Mouse (Mus musculus) mouse embryonic stem cell (cell line): ENCODE data around the gene Fkbp5.
"Not testable (repeated sequence)": the region's sequence is repeated elsewhere in the genome, so short reads cannot be mapped to it uniquely, and the experiment has no call there.

Experiments used
- in situ Hi-C, 2 experiments: fragments of 300-500 bp; cut with MboI; formaldehyde crosslinking; loops; 1 replicate in 1 of 2; 3 replicates in 1 of 2; pipeline ENCODE4 v1.14.3; 2019 to 2020; ENCODE audit warnings: low sequenced_read_pairs in 2 of 2, low pct_unique_long_range_greater_than_20kb in 1 of 2, mixed read lengths in 1 of 2; ENCODE audit not compliant: unreplicated experiment in 1 of 2

Fkbp5 gene

DNA sequence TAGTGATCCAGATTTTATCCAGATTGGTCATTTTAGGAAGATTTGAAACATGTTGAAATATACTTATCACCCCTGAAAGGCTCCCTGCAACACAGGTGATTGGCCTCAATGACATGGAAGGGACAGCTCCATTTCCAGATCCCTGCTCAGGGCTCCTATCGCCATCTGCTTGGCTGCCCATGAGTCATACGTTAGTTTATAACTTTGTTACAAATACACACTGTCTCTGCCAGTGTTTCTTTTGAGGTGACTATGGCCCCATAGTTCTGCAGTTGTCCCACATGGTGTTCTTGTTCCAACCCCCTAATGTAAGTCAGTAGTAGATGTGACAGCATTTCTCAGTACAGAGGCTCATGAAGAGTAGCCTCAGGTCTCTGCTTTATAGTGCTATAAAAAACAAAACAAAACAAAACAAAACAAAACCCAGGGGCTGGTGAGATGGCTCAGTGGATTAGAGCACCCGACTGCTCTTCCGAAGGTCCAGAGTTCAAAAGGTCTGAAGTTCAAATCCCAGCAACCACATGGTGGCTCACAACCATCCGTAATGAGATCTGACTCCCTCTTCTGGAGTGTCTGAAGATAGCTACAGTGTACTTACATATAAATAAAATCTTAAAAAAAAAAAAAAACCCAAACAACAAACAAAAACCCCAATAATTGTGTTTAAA lies 108.9 kb downstream of the Fkbp5 start:
- in situ Hi-C loops = no loop called here

DNA sequence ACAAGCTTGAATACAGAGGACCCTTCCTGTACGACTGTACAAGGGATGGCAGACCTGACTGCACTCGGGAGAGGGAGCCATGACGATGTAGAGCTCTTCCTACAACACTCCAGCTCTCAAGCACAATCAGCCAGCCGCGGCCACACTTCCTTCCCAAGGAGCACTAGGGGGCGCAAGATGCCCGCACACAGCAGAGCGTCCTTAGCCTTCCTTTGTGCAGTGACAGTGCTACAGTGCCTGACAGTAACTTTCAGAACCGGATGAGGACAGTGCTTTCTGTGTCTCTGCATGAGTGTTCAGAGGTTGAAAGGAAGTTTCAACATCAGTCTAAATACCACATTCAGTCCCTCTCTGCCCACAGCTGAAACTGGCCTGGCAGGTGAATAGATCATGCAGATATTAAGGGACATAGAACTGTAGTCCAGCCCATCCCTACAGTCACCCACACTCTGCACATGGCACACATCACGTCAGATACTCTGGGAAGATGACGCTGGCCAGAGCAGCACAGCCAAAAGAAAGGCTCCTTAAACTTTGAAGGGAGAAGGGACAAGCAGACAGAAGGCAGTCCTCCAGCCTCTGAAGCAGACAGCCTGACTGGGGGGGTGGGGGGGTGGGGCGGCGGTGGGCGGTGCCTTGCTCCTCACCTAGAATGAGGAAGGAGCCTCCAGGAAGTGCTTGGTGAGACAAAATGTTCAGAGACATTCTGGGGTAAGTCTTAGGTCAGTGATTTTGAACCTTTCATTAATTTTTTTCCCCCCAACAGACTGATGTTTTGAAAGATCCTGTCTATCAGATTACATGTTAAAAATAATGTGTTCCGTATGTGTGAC lies 109.7 kb downstream of the Fkbp5 start:
- in situ Hi-C loops = no loop called here

DNA sequence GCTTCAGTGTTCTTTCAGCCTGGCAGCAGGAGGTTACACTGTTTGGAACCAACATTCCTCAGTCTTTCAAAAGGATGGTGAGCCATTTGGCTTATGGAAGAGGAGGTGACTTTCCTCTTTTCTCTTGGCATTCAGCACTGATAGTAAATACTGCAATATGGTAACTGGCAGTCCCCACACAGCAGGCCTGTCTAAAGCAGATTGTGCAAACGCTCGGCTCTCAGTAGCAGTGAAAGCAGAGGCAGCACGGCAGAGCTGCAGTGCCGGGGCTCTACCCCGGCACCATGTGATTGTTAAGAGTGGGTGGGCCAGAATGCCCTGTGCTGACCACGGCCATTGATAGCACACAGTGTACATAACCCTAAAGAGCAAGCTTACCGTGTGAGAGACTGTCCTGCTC lies 110.9 kb downstream of the Fkbp5 start:
- in situ Hi-C loops = no loop called here

DNA sequence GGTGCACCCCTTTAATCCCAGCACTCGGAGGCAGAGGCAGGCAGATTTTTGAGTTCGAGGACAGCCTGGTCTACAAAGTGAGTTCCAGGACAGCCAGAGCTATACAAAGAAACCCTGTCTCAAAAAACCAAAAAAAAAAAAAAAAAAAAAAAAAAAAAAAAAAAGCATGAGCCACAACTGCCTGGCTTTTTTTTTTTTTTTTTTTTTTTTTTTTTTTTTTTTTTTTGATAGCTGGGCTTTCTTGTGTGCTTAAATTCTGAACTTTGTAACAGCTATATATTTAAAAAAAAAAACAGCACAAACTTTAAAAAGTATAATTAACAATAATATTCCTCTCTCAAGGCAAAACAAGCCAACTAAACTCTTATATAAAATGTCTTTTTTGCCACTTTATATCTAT lies 112.6 kb downstream of the Fkbp5 start:
- in situ Hi-C loops = not testable (repeated sequence)

DNA sequence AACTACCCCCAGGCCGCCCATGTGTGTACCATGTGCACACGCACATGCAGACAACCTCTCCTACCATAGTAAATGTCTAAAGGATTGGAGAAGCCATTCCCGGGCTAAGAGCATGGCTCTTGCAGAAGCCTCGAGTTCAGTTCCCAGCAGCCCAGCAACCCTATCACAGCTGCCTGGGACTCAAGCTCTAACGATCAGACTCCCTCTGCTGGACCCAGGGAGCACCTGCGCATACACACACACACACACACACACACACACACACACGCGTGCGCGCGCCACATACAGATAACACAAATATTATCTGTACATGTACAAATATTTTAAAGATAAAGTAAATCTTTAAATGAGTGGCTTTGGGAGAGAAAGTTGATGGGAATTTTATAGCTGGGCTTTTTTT lies 113.0 kb downstream of the Fkbp5 start:
- in situ Hi-C loops = no loop called here

DNA sequence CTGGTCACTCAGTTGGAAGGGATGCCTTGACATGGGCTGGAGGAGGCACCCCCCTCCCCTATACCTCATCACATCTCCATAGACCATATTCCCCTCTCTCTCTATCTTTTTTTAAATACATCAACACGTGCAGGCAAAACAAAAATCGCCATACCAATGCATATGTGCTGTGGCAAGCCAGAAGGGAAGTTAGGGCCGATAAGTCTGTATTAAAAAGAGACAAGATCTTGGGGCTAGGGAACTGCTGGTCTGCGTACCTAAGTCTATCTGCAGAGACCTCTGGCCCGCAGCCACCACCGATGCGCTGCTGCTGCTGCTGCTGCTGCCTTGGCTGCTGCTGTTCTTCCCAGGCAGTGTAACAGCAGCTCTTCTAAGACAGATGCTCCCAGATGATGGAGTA lies 122.3 kb downstream of the Fkbp5 start:
- in situ Hi-C loops = no loop called here

DNA sequence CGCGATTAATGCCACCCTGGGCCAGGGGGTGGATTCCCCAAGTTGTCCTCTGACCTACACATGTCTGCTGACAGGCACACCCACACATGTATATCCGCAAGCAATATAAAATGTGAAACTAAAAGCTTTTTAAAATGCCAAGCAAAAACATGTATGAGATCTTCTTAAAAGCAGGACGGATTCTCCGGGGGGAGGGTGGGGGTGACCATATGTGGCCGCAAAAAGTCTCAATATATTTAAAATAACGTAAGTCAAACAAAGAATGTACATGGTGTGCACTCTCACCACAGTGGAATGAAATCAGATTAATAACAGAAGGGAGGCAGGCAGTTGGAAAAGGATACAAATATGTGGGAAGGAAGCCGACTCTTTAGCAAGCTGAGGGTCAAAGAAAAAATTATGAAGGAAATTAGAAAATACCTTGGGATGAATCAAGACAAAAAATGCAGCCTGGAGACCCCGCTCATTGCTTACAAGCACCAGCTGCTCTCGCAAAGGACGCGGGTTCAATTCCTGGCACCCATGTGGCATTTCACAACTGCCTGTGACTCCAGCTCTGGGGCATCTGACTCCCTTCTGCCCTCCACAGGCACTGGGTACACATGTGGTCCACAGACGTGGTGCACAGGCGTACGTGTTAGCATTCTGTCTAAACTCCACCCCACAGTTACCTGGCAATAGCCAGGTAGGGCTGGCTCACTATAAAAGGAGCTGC lies 123.1 kb downstream of the Fkbp5 start:
- in situ Hi-C loops = no loop called here

DNA sequence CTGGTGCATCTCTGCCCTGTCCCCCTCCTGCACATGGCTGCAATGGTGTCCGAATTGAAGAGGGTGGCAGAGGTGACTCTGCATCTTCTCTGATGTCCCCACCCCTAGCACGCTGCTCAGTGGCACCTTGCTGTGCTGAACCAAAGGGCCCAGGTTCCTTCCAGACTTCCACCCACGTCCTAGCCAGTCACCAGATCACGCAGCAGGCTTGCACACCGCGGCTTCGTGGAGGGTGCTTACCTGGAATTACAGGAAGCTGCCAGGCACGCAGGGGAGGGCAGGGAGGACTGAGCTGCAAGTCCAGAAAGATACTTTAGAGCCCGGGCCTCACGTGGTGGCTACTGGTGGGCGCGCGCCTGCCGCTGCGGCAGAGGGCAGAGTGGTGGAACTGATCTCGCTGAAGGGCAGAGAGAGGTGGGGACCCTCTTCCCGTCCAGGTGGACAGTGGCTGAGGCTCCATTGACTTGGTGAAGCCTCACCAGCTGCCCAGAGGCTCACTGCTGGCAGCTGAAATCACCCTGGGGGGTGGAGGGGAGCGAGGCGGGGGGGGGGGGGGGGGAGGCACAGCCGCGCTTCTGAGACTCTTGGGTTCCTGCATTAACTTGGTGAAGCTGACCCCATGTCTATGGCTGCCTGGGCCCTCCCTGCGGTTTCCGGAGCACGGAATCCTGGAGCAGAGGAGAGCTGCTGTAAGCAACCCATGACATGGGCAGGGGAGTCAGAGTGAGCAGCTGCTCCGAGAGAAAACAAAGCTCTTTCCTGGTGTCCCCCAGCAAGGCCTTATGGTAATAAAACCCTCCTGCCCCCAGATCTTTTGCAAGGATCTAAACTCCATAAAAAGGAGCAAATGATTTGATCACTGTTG lies 125.5 kb downstream of the Fkbp5 start:
- in situ Hi-C loops = no loop called here

DNA sequence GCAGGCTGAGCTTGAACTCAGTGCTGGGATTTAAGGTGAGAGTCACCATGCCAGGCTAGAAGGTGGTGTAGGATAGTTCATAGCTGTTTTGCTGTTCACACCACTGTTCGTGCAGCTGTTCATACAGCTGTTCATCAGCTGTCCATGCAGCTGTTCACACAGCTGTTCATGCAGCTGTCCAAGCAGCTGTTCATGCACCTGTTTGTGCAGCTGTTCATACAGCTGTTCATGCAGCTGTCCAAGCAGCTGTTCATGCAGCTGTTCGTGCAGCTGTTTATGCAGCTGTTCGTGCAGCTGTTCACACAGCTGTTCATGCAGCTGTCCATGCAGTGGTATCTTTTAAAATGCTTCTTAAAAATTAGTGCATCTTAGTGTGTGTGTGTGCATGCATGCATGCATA lies 128.8 kb downstream of the Fkbp5 start:
- in situ Hi-C loops = loop anchor here in 1 of 2 experiments (10.0 kb wide), 1 partner anchor 146 kb away; the partner anchor contains the start of gene Armc12

DNA sequence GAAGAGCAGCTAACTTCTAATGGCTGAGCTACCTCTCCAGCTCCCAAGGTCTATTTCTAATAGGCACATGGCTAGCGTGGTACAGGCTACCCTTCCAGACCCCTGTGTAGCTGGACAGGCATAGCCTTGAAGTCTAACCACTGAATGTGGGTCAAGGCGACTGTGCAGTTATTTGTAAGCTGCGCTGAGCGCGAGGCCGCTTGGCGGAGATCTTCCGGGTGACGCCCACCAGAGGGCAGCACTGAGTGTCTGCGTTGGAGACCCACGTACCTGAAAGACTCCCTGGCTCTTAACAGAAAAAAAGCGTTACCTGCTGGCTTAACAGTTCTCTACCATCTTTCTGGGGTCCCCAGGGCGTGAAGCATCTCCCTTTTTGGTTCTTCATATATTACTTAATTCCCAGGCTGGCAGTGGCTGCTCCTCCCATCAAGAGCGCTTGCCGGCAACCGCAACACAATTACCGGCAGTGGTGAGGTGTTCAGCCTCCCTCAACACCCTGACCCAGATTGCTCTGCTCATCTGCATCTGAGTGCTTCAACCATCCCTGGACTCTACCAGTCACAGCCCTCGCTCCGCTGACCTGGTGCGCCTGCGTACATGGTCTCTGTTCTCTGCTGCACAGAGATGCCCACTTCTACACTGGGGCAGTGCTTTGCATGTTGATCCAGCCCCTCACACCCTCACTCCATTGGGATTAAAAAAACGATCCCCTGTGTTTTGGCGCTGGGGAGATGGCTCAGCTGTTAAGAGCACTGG lies 131.0 kb downstream of the Fkbp5 start:
- in situ Hi-C loops = loop anchor here in 1 of 2 experiments (10.0 kb wide), 1 partner anchor 148 kb away; the partner anchor contains the start of gene Armc12

DNA sequence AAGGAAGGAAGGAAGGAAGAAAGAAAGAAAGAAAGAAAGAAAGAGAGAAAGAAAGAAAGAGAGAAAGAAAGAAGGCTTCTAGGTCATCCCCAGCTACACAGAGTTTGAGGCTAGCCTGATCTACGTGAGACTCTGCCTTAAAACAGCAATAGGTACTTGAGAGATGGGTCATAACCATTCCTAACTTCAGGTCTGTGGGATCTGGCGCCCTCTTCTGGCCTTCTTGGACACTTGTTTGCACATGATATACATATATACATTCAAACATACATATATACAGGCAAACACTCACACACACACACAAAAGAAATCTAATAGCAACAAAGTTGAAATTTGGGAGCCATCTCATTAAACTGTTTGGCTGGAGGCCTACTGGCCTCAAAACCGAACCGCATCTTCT lies 133.0 kb downstream of the Fkbp5 start:
- in situ Hi-C loops = loop anchor here in 1 of 2 experiments (10.0 kb wide), 1 partner anchor 151 kb away; the partner anchor contains the start of gene Armc12

DNA sequence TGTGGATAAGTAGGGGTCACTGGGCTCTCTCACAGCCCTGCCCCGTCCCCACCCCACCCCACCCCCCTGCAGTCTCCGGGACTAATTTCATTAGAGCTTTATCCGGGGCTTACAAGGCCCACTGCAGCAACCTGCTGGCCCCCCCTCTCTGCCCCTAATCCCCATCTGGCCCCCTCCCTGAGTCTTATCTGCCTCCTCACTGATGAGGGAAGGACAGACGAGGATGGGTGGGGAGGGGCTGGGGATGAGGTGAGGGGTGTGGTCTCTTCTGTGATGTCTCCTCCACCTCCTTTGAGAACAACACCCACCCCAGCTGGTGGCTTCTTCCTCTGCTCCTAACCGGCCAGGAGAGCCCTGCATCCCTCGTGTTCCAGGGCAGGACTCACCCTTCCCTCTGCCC lies 137.1 kb downstream of the Fkbp5 start:
- in situ Hi-C loops = loop anchor here in 1 of 2 experiments (10.0 kb wide), 1 partner anchor 155 kb away; the partner anchor contains the start of gene Armc12

DNA sequence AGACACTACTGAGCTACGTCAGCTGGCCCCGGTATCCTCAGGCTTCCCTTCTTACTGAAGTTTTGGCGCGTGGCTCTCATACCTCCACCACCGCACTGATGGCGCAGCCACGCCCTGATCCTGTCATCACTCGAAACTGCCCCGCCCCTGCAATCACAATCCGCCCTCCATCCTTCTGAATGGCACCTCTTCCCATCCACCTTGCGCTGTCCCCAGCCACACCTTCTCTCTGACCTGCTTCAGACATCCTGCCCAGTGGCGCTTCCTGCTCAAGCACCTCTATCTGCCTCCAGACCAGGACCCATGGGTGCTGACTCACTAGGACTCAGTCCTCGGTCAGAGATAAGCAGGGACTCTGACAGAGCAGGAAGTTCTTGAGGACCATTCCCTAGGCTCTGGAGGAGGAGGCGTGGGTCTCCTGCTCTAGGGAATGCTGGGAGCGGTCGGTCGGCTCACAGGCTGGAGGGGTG lies 141.7 kb downstream of the Fkbp5 start:
- in situ Hi-C loops = loop anchor here in 1 of 2 experiments (5.0 kb wide), 1 partner anchor 162 kb away; no protein-coding TSS in a partner anchor

DNA sequence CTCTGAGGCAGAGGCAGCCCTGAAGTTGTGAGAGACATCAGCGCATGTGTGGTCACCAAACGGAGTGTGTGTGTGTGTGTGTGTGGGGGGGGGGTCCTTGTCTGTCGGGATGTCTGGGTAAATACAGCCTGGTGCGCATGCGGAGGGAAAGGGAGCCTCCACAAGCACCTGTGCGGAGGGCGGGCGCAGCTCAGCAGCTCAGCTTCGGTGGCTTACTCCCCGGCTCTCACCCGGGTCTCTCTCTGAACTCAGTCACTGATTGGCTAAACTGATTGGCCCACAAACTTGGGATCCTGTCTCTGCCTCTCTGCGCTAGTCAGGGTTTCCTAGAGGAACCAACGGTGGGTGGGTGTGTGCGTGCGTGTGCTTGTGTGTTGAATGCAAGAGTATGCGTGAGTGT lies 142.8 kb downstream of the Fkbp5 start:
- in situ Hi-C loops = no loop called here

DNA sequence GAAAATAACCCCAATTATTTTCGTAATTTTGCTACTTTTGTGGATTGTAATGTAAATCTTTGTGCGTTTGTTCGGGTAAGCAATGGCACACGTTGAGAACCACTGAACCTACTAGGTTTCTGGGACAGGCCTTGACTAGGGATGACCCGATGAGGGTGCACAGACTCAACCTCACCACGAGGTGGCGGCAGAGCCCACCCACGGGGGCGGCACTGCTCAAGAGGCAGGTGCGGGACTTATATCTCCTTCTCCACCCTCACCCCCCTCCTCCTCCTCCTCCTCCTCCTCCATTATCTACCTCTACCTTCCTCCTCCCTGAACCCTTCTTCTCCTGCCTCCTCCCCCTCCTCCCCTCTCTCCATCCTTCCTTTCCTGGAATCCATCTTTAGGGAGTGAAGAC lies 143.5 kb downstream of the Fkbp5 start:
- in situ Hi-C loops = no loop called here

DNA sequence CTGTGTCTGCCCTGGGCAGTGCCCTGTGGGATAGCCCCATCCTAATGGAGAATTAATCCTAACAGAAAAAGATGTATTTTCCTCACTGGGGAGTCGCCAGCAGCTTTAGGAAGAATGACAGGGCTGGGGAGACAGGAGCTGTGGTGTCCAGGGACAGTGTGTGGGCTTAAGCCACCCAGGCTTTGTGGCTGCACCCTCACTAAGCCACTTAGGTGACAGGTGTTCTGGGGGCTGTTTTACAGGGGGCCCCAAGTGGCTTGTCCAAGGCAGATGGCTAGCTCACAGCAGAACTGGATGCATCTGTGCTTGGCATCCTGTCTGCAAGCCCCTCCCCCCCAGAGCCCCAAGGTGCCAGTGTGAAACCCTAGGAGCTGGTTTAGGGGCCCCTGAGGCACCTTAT lies 145.4 kb downstream of the Fkbp5 start:
- in situ Hi-C loops = no loop called here

DNA sequence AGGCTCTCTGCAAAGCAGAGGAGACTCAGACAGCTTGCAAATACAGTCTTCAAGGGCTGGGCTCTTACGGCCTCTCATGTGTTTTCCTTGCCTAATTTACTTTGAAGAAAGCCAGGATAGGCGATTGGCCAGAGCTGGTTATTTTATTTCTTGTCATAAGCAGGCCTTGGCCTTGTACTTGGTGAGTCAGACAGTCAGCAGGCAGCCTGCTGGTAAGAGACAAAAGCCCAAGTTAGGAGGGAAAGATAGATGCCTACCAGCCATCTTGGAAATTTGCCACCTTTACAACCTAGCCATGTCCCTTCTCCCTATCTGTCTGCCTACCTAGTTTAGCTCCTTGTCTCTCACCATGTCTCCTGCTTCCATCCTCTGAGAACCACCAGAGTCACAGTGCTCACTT lies 146.0 kb downstream of the Fkbp5 start:
- in situ Hi-C loops = no loop called here
